Mouse (Mus musculus): ENCODE results near the gene Rnf8.

DNA sequence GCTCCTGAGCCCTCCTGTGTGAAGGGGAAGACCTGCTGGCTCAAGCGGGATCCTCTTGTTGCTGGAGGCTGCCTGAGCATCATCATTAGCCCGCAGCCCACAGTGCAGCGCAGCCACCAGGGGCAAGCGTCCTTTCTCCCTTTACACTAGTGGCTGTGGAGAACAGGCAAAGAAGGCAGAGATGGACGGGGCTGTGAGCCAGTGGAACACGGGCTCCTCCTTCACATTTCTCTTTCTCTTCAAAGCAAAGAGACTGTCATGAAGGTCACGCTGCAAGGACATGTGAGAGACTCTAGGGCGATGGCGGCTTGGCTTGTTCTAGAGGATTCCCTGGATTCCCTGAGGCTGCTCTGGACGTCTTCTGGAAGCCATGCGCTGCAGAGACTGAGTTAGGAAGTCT lies 26.4 kb downstream of the Rnf8 start:
- TF ChIP-seq CTCF (IDR thresholded peaks at IDR 0.05; ENCODE audit: borderline replicate concordance, control insufficient read depth, extremely low read depth, insufficient read depth, low read length, poor library complexity): no peak
- no peak for TF ChIP-seq POLR2A (IDR thresholded peaks at IDR 0.05; ENCODE audit: control insufficient read depth, extremely low read depth, insufficient read depth, low read length, poor library complexity)
